Mouse (Mus musculus): ENCODE measurements around the gene Faim2. TPM values are rescaled to one million over a fixed set of nuclear protein-coding genes. Genes with fewer than 3 reads are reported as not detected.

The Faim2 gene
- total RNA-seq (2023): 0.60 and 0.79 TPM in 2 replicates

DNA sequence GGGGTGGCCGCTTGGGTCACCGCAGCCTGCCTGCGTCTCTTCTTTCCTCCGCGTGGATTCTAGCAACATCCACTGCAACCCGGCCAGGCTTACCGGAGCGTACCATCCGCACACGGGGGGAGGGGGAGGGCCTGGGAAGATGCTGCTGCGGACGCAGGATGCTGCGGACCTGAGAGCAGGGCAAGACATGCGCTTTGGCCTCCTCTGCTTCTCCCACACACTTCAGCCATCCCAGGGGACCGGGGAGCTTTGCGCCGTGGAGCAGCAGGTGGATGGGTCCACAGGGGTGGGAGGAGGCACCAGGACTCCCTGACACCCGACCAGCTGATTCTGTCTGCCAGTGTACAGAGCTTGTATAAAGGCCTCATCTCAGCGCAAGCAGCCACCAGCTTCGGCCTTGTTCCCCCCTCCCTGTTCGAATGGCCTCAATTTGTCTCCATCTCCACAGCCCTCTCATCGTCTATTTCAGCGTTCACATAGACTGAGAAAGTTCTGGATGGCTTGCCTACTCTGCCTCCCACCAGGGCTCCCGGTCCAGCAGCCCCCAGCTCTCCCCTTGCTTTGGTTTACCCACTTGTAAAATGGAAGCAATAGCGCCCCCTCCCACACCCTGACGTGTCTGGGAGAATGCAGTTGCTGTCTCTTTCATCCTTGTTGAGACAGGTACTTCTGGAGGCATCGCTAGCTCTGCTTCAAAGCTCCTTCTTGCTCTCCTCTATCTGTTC, at the start of gene Faim2:
Gene Faim2 (minus strand): TSS at position 537 of the 725 bp plus-strand sequence.

GRCm38 (mm10) chr15:99474576-99474926, 53.4 kb downstream of the Faim2 start, which contains the start of gene Bcdin3d:
Gene Bcdin3d, minus strand, starts transcription at chr15:99474730.

DNA sequence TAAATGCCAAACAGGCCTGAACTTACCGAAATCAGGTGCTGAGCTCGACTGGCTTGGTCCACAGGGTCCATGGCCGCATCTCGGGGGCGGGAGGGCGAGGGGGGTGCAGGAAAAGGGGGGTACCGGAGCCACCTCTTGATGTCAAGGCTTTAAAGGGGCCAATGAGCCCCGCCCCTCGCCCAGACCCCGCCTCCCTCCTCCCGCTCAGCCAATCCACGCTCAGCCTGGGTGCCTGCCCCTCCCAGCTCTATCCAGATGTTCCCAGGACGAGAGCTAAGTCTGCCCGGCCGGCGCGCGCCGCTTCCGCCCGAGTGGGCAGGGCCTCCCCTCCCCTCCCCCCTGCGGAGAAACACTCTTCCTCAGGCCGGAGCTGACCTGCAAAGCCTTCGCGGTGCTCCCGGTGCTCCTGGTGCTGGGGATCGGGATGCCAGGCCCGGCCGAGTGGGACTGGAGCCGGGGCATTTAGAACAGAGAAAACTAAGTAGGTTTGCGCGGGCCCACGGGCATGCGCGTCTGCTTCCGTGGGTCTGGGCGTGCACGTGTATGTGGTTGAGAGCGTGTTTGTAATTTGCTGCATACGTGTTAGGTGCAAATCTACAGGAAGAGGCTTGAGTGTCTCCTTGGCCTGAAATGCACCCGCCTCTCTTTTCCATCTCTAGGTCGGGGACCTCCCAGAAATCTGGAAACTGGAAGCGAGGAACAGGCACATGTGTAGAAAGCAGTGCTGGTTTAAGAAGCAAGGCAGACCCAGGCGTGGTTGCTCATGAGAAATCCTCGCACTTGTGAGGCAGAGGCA, 70.2 kb downstream of the Faim2 start, which contains the start of gene Nckap5l:
Gene Nckap5l (minus strand): TSS at position 143 of the 796 bp plus-strand sequence.

Other genes starting within 250 kb of the Faim2 start
- gene Prpf40b, start 233.1 kb downstream of the Faim2 start, total RNA-seq (2023): 0.66 and 2.8 TPM in 2 replicates
- not detected in 2 replicates for gene Fam186b, start 232.3 kb downstream of the Faim2 start, total RNA-seq (2023)
- gene Fmnl3, start 157.7 kb downstream of the Faim2 start, total RNA-seq (2023): 62.7 and 87.7 TPM in 2 replicates
- gene Tmbim6, start 135.3 kb downstream of the Faim2 start, total RNA-seq (2023): 635 and 663 TPM in 2 replicates
- gene Nckap5l, start 70.4 kb downstream of the Faim2 start, total RNA-seq (2023): 1.0 and 3.3 TPM in 2 replicates
- 4.1 and 4.9 TPM in 2 replicates for gene Bcdin3d, start 53.4 kb downstream of the Faim2 start, total RNA-seq (2023)
- not detected in 2 replicates for gene Aqp2, start 50.9 kb upstream of the Faim2 start, total RNA-seq (2023)
- not detected in 2 replicates for gene Aqp5, start 62.6 kb upstream of the Faim2 start, total RNA-seq (2023)
- not detected in 2 replicates for gene Aqp6, start 73.2 kb upstream of the Faim2 start, total RNA-seq (2023)
- gene Racgap1, start 123.5 kb upstream of the Faim2 start, total RNA-seq (2023): 68.7 and 70.9 TPM in 2 replicates
- 0.28 TPM in 1 of 2 replicates, not detected in the other for gene Asic1, start 142.2 kb upstream of the Faim2 start, total RNA-seq (2023)
- 18.8 and 19.3 TPM in 2 replicates for gene Smarcd1, start 174.0 kb upstream of the Faim2 start, total RNA-seq (2023)
- 2.2 and 3.7 TPM in 2 replicates for gene Gm17349, start 177.3 kb upstream of the Faim2 start, total RNA-seq (2023)
- 0.18 and 0.22 TPM in 2 replicates for gene Gpd1, start 189.3 kb upstream of the Faim2 start, total RNA-seq (2023)
- gene Cox14, start 197.5 kb upstream of the Faim2 start, total RNA-seq (2023): 35.1 and 44.7 TPM in 2 replicates
- 25.3 and 30.6 TPM in 2 replicates for gene Cers5, start 244.7 kb upstream of the Faim2 start, total RNA-seq (2023)